Mouse (Mus musculus) bone marrow, adult 2 months (tissue): ENCODE data around the gene Sh3bp5.

Experiments used
- CTCF ChIP-seq: fragments of 200-500 bp; IDR thresholded peaks from 2 replicates; pipeline ENCODE4 v1.5.1; 2011; ENCODE audit warnings: low read length, control low read depth; ENCODE audit not compliant: control insufficient read depth, insufficient read depth
- POLR2A ChIP-seq: fragments of 200-500 bp; IDR thresholded peaks from 2 replicates; pipeline ENCODE4 v1.6.1; 2011; ENCODE audit warnings: low read depth, mild to moderate bottlenecking, control low read depth, low read length, borderline replicate concordance; ENCODE audit not compliant: control insufficient read depth

GRCm38 (mm10) chr14:31317754-31318153 is 118.1 kb downstream of the Sh3bp5 start:
- TF ChIP-seq CTCF (no peak), POLR2A (no peak)
